Mouse (Mus musculus) lung, adult 2 months (tissue): ENCODE measurements around the gene Efcab2.

Experiments used
- CTCF ChIP-seq: fragments of 200-500 bp; IDR thresholded peaks from 2 replicates; pipeline ENCODE4 v1.5.1; 2011; ENCODE audit warnings: mild to moderate bottlenecking, low read length, control low read depth; ENCODE audit not compliant: insufficient read depth
- POLR2A ChIP-seq: fragments of 200-500 bp; IDR thresholded peaks from 2 replicates; pipeline ENCODE4 v1.6.1; 2011; ENCODE audit warnings: low read depth, mild to moderate bottlenecking, control low read depth, low read length, borderline replicate concordance; ENCODE audit errors: extremely low read depth

DNA sequence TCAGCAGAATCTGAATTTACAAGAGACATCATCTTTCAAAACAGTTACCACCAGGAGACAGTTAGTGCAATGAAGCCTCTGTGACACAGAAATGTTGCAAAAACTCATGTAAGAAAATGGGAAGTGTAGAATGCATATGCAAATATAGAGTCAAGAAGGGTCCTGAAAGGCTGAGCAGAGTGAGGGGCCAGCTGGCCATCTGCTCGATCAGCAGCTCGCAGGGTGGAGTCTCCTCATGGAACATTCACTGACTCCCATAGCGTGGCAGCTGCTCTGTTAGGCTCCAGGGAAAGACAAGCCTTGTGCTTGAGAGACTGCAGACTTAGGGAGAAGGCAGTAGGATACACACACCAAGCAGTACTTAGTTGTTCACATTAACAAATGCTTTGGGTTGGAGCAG is 83.2 kb downstream of the Efcab2 start:
- TF ChIP-seq CTCF (no peak), POLR2A (no peak)
